Mouse (Mus musculus): Measurements from ENCODE around the gene Shf. TPM values are rescaled to one million over a fixed set of nuclear protein-coding genes. Genes with fewer than 3 reads are reported as not detected.

Gene Shf
- polyA plus RNA-seq, 1 experiment: 6.0 TPM

DNA sequence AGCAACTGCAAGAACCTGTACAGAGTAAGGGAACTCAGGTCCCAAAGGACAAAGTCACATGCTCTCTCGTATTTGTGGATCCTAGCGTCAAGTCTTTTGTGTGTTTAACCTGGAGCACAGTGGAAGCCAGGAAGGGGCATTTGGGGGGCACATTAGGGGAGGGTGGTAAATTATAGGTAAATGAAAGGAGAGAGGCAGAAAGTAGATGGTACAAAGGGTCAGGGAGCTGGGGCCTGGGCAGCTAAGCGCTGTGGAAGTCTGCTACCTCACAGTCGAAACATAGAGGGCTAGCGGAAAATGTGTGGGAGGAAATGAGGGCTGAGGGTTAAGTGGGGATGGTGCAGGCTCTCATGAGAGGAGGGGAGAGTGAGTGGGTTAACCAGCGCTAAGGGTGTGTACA lies 13.2 kb upstream of the Shf start:
- no peak overlapping the region for H3K9ac ChIP-seq (ENCODE audit: low read depth, poor library complexity, severe bottlenecking)
- H3K36me3 ChIP-seq (ENCODE audit: control insufficient read depth, insufficient read depth, low read length, poor library complexity, severe bottlenecking): no peaks in the 10 kb centered on the region
- H3K27ac ChIP-seq (ENCODE audit: insufficient read depth, low read length): no peak overlapping the region
- TF ChIP-seq CTCF (IDR thresholded peaks at IDR 0.05; ENCODE audit: low read depth, low read length): no peak
- no peak for TF ChIP-seq POLR2A (IDR thresholded peaks at IDR 0.05; ENCODE audit: insufficient read depth, low read length)
- no peak for TF ChIP-seq EP300 (IDR thresholded peaks at IDR 0.05; ENCODE audit: insufficient read depth, low read depth, low read length)
- H3K4me3 ChIP-seq (ENCODE audit: low read depth, low read length): no peak overlapping the region
- no peaks in the 10 kb centered on the region for H3K9me3 ChIP-seq (replicated peaks; ENCODE audit: control insufficient read depth, insufficient read depth, low read length, poor library complexity, severe bottlenecking)
- no peaks in the 10 kb centered on the region for H3K4me1 ChIP-seq (ENCODE audit: control insufficient read depth, insufficient read depth, low read length)
- H3K27me3 ChIP-seq (ENCODE audit: control insufficient read depth, insufficient read depth, low read length, poor library complexity, severe bottlenecking): no peaks in the 10 kb centered on the region

GRCm38 (mm10) chr2:122381329-122382103 lies 12.6 kb upstream of the Shf start:
- no peak overlapping the region for H3K27ac ChIP-seq (ENCODE audit: insufficient read depth, low read length)
- no peaks in the 10 kb centered on the region for H3K9me3 ChIP-seq (replicated peaks; ENCODE audit: control insufficient read depth, insufficient read depth, low read length, poor library complexity, severe bottlenecking)
- H3K36me3 ChIP-seq (ENCODE audit: control insufficient read depth, insufficient read depth, low read length, poor library complexity, severe bottlenecking): no peaks in the 10 kb centered on the region
- no peaks in the 10 kb centered on the region for H3K4me1 ChIP-seq (ENCODE audit: control insufficient read depth, insufficient read depth, low read length)
- no peaks in the 10 kb centered on the region for H3K27me3 ChIP-seq (ENCODE audit: control insufficient read depth, insufficient read depth, low read length, poor library complexity, severe bottlenecking)
- H3K9ac ChIP-seq (ENCODE audit: low read depth, poor library complexity, severe bottlenecking): no peak overlapping the region
- TF ChIP-seq CTCF (IDR thresholded peaks at IDR 0.05; ENCODE audit: low read depth, low read length) (no peak), POLR2A (IDR thresholded peaks at IDR 0.05; ENCODE audit: insufficient read depth, low read length) (no peak), EP300 (IDR thresholded peaks at IDR 0.05; ENCODE audit: insufficient read depth, low read depth, low read length) (no peak)
- H3K4me3 ChIP-seq (ENCODE audit: low read depth, low read length): no peak overlapping the region

- no peaks in the 10 kb centered on the region for H3K9me3 ChIP-seq (replicated peaks; ENCODE audit: control insufficient read depth, insufficient read depth, low read length, poor library complexity, severe bottlenecking)
- no peak overlapping the region for H3K27ac ChIP-seq (ENCODE audit: insufficient read depth, low read length)
- H3K4me1 ChIP-seq (ENCODE audit: control insufficient read depth, insufficient read depth, low read length): no peaks in the 10 kb centered on the region
- H3K27me3 ChIP-seq (ENCODE audit: control insufficient read depth, insufficient read depth, low read length, poor library complexity, severe bottlenecking): no peaks in the 10 kb centered on the region
- TF ChIP-seq CTCF (IDR thresholded peaks at IDR 0.05; ENCODE audit: low read depth, low read length) (no peak), EP300 (IDR thresholded peaks at IDR 0.05; ENCODE audit: insufficient read depth, low read depth, low read length) (no peak), POLR2A (IDR thresholded peaks at IDR 0.05; ENCODE audit: insufficient read depth, low read length) (no peak)
- H3K36me3 ChIP-seq (ENCODE audit: control insufficient read depth, insufficient read depth, low read length, poor library complexity, severe bottlenecking): no peaks in the 10 kb centered on the region
- H3K9ac ChIP-seq (ENCODE audit: low read depth, poor library complexity, severe bottlenecking): no peak overlapping the region
- H3K4me3 ChIP-seq (ENCODE audit: low read depth, low read length): peak overlapping the region; percentile 31
Observed at GRCm38 (mm10) chr2:122380768-122381311, 11.9 kb upstream of the Shf start.

GRCm38 (mm10) chr2:122379292-122379650 lies 10.3 kb upstream of the Shf start:
- H3K9ac ChIP-seq (ENCODE audit: low read depth, poor library complexity, severe bottlenecking): no peak overlapping the region
- H3K27ac ChIP-seq (ENCODE audit: insufficient read depth, low read length): no peak overlapping the region
- no peaks in the 10 kb centered on the region for H3K4me1 ChIP-seq (ENCODE audit: control insufficient read depth, insufficient read depth, low read length)
- TF ChIP-seq POLR2A (IDR thresholded peaks at IDR 0.05; ENCODE audit: insufficient read depth, low read length) (no peak), EP300 (IDR thresholded peaks at IDR 0.05; ENCODE audit: insufficient read depth, low read depth, low read length) (no peak), CTCF (IDR thresholded peaks at IDR 0.05; ENCODE audit: low read depth, low read length) (no peak)
- H3K4me3 ChIP-seq (ENCODE audit: low read depth, low read length): no peak overlapping the region
- no peaks in the 10 kb centered on the region for H3K36me3 ChIP-seq (ENCODE audit: control insufficient read depth, insufficient read depth, low read length, poor library complexity, severe bottlenecking)
- H3K9me3 ChIP-seq (replicated peaks; ENCODE audit: control insufficient read depth, insufficient read depth, low read length, poor library complexity, severe bottlenecking): no peaks in the 10 kb centered on the region
- H3K27me3 ChIP-seq (ENCODE audit: control insufficient read depth, insufficient read depth, low read length, poor library complexity, severe bottlenecking): no peaks in the 10 kb centered on the region

DNA sequence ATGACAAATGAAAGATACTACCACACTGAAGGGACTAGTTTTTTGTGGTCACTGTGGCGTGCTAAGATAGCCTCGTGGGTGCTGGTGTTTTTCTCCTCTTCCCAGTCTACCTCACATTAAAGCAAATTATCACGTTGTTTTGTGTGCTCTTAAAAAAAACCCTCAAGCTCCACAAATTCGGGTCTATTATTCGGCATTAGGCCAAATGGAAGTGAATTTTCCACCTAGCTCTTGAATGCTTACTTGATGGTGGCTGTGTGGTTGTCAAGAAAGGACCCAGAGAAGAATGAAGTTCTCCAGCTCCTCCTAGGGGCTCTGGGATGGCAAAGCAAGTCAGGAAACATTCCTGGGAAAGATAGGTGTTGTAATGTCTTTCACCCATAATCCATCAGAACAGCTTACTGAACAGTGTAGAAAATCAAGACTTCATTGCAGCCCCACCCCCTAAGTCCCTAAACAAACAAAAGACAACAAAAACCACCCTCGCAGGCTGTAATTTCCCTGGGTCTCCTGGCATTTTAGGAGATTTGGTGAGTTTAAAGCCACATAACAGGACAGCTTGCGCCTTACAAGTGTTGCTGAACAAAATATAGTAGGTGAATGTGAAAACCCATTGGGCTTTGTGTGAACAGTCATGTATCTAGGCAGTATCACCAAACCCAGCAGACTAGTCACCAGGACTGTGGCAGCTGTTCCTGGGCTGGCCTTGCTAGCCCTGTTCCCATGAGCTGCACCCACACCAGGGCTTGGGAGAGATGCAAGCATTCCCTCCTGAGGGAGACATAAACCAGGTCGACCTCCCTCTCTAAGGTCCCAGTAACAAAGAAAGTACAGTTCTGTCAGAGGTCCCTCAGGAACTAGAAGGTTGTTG lies 9.7 kb upstream of the Shf start:
- Histone ChIP-seq H3K9me3 (replicated peaks; ENCODE audit: control insufficient read depth, insufficient read depth, low read length, poor library complexity, severe bottlenecking) (no peaks in the 10 kb centered on the region), H3K36me3 (ENCODE audit: control insufficient read depth, insufficient read depth, low read length, poor library complexity, severe bottlenecking) (no peaks in the 10 kb centered on the region), H3K27ac (ENCODE audit: insufficient read depth, low read length) (0 out of 2 replicates have a peak overlapping the region, but pooled peaks have one; percentile 24), H3K4me1 (ENCODE audit: control insufficient read depth, insufficient read depth, low read length) (no peaks in the 10 kb centered on the region), H3K27me3 (ENCODE audit: control insufficient read depth, insufficient read depth, low read length, poor library complexity, severe bottlenecking) (no peaks in the 10 kb centered on the region), H3K4me3 (ENCODE audit: low read depth, low read length) (peak overlapping the region; percentile 46), H3K9ac (ENCODE audit: low read depth, poor library complexity, severe bottlenecking) (no peak overlapping the region)
- TF ChIP-seq CTCF (IDR thresholded peaks at IDR 0.05; ENCODE audit: low read depth, low read length): no peak
- no peak for TF ChIP-seq POLR2A (IDR thresholded peaks at IDR 0.05; ENCODE audit: insufficient read depth, low read length)
- TF ChIP-seq EP300 (IDR thresholded peaks at IDR 0.05; ENCODE audit: insufficient read depth, low read depth, low read length): no peak
